Mouse (Mus musculus) frontal cortex, adult 2 months (tissue): ENCODE measurements around the gene Ttc9c. TPM values are rescaled to one million over a fixed set of nuclear protein-coding genes. Genes with fewer than 3 reads are reported as not detected.

ENCODE experiments used
- DNase-seq, 2 experiments: peaks; one replicate each; pipeline ENCODE4 v3.0.0; 2022; ENCODE audit warnings: low spot score in 1 of 2; ENCODE audit errors: extremely low spot score in 1 of 2
- polyA plus RNA-seq: library from polyadenylated mRNA; depleted of rRNA; stranded (reverse); fragments of >200 nt; gene quantifications from 2 replicates; pipeline ENCODE4 v1.2.3, GENCODE M21; 2012

The Ttc9c gene
- polyA plus RNA-seq, 1 experiment, result 30.9 TPM

DNA sequence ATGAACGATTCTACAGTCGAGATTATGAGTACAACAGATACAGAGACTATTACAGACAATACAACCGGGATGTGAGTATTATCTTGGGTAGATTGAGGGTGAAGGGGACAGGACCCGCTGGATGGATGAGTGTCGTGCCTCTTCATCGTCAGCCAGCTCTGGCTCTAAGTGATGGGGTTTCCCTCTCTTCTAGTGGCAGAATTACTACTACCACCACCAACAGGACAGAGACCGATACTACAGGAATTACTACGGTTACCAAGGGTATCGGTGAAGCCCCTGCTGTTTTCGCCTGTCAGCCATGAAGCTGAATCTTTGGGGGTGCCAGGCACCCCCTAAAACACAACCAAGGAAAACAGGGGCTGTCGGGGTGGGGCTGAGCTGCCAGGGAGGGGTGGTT is 12.1 kb upstream of the Ttc9c start:
- no peak for DNase-seq

- no peak for DNase-seq
Measured at GRCm38 (mm10) chr19:8830664-8831063, 11.5 kb upstream of the Ttc9c start.

GRCm38 (mm10) chr19:8829660-8830059 is 10.5 kb upstream of the Ttc9c start, which contains the start of gene AC129217.1:
AC129217.1 (plus strand) TSS chr19:8829773.
- DNase-seq, result no peak

DNA sequence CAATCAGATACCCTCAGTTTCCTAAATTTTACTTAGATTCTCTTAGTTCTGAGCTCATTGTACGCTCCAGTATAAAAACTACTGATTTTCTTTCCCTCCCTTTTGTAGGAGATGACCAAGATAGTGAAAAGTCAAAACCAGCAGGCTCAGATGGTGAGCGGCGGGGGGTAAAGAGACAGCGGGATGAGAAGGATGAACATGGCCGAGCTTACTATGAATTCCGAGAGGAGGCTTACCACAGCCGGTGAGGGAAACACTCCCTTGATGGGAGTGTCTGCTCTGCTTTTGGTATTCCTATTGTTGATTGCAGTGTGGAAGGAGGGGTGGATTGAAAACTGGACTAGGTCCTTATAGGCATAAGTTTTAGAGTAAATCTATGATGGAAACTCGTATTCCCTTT is 3.6 kb upstream of the Ttc9c start:
- DNase-seq, result no peak

GRCm38 (mm10) chr19:8821146-8821545 is 2.0 kb upstream of the Ttc9c start:
- DNase-seq, result no peak

DNA sequence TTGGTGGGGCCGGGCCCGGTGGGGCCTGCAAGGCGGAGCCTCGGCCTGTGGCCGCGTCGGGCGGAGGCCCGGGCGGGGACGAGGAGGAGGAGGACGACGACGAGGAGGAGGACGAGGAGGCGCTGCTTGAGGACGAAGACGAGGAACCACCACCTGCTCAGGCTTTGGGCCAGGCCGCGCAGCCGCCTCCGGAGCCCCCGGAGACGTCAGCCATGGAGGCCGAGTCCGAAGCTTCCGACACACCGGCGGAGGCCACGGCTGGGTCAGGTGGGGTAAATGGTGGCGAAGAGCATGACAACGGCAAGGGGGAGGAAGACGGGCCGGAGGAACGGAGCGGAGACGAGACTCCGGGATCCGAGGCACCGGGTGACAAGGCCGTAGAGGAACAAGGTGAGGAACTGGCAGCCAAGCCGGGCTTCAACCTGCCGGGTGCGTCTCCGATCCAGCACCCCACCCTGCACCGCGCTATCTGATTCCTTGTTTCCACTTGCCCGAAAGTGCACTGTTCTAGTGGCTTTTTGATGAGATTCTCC is 1.4 kb upstream of the Ttc9c start:
- no peak for DNase-seq

GRCm38 (mm10) chr19:8819596-8820423 is 677 bp upstream of the Ttc9c start, which contains the start of gene Hnrnpul2:
Hnrnpul2 (plus strand) TSS chr19:8820010.
- peak; percentile 97 to 99 for DNase-seq

- DNase-seq, result no peak
Measured at GRCm38 (mm10) chr19:8818301-8818798, 783 bp downstream of the Ttc9c start.

GRCm38 (mm10) chr19:8817001-8817400 is 2.1 kb downstream of the Ttc9c start:
- DNase-seq, result no peak

DNA sequence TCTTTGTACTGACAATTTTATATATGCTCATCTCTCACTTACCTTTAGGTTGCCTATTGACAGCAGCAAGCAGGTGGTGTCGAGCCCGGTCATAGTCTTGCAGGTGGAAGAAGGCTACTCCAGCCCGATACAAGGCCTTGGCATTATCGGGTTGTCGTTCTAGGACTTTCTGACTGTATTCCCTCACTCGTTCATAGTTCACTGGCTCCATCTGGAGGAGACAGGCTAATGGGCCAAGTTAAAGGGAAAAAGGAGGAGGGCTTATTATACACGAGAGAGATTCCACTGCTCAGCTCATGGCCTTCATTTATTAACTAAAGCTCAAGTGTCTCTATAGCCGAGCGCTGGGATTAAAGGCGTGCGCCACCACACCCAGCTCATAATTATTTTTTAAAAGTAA is 3.3 kb downstream of the Ttc9c start:
- no peak for DNase-seq

- no peak for DNase-seq
Measured at GRCm38 (mm10) chr19:8806810-8807209, 12.3 kb downstream of the Ttc9c start.

DNA sequence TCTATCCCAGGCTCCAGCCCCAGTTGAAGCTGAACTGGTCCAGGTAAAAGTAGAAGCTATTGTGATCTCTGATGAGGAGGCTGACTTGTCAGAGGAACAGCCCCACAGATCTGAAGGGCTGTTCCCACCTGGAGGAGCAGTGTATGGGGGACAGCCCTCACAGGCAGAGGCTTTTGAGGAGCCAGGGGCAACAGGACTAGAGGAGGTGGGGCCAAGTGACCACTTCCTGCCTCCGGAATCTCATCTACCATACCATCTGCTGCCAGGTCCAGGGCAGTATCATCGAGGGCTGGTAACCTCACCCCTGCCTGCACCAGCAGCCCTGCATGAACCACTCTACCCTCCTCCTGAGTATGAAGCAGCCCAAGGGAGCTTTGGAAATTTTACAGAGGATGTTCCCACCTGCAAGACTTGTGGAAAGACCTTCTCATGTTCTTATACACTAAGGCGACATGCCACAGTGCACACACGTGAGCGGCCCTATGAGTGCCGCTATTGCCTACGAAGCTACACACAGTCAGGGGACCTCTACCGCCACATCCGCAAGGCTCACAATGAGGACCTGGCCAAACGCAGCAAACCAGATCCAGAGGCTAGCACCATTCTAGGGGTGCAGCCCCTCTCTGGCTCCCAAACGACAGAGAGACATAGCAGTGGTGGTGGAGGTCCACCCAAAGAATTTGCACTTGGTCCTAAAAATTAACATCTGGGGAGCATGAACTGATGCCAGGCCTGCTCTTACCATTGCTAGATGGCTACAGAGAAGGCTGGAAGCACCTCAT is 15.1 kb downstream of the Ttc9c start:
- DNase-seq, result no peak

DNA sequence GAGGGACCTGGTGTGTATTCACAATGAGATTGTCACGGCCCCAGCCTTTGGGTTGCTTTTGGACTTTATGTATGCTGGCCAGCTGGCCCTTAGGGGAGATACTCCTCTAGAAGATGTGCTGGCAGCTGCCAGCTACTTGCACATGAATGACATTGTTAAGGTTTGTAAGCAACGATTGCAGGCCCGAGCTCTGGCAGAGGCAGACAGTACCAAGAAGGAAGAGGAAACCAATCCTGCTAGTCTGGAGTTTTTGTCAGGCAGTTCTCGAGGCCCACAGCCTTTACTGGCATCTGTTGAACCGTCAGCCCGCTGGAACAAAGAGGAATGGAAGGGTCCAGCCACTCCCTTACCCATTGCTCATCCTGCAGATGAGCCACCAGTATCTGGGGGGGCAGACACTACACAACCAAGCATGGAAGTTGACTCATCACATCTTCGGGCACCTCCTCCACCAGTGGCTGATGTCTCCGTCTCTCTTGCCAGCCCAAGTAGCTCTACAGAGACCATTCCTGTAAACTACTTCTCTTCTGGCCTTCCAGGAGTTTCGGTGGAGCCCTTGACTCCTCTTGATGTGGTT is 15.8 kb downstream of the Ttc9c start:
- DNase-seq, result no peak

DNA sequence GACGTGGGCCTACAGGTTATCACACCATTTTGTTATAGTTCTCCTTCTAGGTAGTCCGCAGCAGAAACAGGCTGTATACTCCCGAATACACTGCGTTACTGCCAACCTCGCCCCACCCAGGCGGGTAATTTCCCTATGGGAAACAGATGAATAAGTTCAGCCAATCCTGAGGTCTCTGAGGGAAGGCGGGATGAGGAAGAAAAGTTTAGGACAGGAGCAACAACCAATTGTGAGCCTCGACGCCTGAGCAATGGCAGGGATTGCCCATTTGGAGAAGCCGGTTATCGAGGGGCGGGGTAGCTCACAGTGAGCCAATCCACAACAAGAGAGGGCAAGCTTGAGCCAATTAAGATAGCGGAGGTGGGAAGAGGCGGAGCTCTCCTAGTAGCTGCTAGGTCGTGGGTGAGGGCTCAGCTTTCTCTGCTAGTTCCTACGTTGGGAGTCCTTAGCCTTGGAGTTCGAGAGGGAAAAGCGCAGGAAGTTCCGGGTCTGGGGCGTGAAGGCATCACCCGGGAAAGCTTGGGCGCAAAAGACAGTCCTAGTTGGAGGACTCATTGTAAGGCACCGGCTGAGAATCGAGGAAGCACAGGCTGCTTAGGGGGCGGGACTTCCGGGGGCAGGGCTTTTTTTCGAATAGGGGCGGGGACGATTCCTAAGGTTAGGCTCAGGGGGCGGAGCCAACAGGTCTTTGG is 16.9 kb downstream of the Ttc9c start, which contains the start of gene Zbtb3:
Zbtb3 (plus strand) TSS at position 426 of the 692 bp plus-strand sequence.
- peak; percentile 97 to 99 for DNase-seq

- no peak for DNase-seq
Measured at GRCm38 (mm10) chr19:8798947-8799315, 20.2 kb downstream of the Ttc9c start.

GRCm38 (mm10) chr19:8798264-8798946 is 20.7 kb downstream of the Ttc9c start, which contains the start of gene Polr2g:
Polr2g (minus strand) TSS chr19:8798577.
- DNase-seq, result peak; percentile 88 to 92

DNA sequence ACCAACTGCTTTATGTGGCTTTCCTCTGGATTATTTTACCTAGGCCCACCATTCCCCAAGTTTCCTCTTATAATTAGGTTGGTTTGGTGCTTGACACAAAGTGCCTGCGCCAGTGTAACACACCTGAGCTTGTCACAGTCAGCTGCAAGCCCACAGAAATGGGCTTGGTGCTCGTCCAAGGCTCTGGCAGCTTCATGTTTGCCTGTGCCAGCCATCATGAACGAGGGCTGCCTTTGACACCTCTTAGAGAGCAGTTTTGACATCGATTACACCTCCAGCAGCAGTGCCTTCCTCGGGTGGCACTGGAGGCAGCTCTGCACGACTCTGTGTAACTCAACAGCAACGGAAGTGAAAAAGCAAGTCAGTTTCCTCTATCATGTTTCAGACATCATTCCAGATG is 29.0 kb downstream of the Ttc9c start:
- peak in 1 of 2 experiments; percentile 57 for DNase-seq

DNA sequence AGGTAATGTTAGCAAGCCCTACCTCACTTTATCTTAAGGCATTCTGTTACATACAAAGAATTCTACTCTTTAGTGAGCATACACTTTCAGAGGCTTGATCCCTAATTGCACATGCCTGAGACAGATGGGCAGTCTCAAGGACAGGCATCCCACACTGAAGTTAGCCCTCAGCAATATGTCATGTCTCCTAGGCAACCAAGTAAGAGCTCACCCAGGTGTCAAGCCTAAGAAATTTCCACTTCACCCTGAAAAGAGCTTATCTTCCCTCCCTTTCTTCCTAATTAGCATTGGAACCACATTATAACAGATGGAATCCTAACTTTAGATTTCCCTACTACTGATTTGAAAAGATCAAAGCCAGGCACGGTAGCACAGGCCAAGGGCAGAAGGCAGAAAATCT is 30.0 kb downstream of the Ttc9c start:
- DNase-seq, result no peak

- DNase-seq, result no peak
Measured at GRCm38 (mm10) chr19:8788521-8788920, 30.6 kb downstream of the Ttc9c start.
